8 mouse cellular contexts compared by ENCODE assay signal in genomic region chr12:75310766-75311165, GRCm38 (mm10). TPM values are rescaled to one million over a fixed set of nuclear protein-coding genes. Genes with fewer than 3 reads are reported as not detected.
A peak's percentile ranks its signal among the peaks of the same experiment; 100 is the strongest.
DNase-seq lines count a peak whose midpoint lies in the region; ATAC-seq lines count a peak whose summit lies in the region.
"Had no signal": no experiment of that assay in that cellular context is flagged by ENCODE, and none has a peak within 500 bp of the region (broad histone marks: within the 10 kb centered on the region; RNA-seq: fewer than 3 reads in every experiment).

No protein-coding gene starts in this region.

- H3K4me1 ChIP-seq in neural tube, embryonic 11.5 days (ENCODE audit: control insufficient read depth, insufficient read depth, low read length), result no peaks in the 10 kb centered on the region
- peaks cover 7% of the 10 kb centered on the region; the same call in 1 of the 2 replicates for H3K4me1 ChIP-seq in heart, embryonic 10.5 days

- no peaks in the 10 kb centered on the region for H3K9me3 ChIP-seq in neural tube, embryonic 11.5 days (ENCODE audit: control insufficient read depth, low read length)
- no peaks in the 10 kb centered on the region for H3K9me3 ChIP-seq in heart, embryonic 10.5 days

- no peaks in the 10 kb centered on the region for H3K27me3 ChIP-seq in neural tube, embryonic 11.5 days (ENCODE audit: control insufficient read depth, insufficient read depth, low read length)
- peaks cover 50% of the 10 kb centered on the region for H3K27me3 ChIP-seq in heart, embryonic 10.5 days (ENCODE audit: insufficient read depth, poor library complexity, severe bottlenecking)

- no peak overlapping the region for H3K9ac ChIP-seq in neural tube, embryonic 11.5 days (ENCODE audit: low read length)

- H3K36me3 ChIP-seq in neural tube, embryonic 11.5 days (ENCODE audit: control insufficient read depth, insufficient read depth, low read length), result no peaks in the 10 kb centered on the region
- H3K36me3 ChIP-seq in heart, embryonic 10.5 days, result no peaks in the 10 kb centered on the region

- ATAC-seq in neural tube, embryonic 11.5 days (ENCODE audit: insufficient read depth, low FRiP score, low TSS enrichment), result no peak
- ATAC-seq: Patski had no signal

- no peak overlapping the region for H3K4me3 ChIP-seq in neural tube, embryonic 11.5 days (ENCODE audit: low read depth, low read length)
- H3K4me3 ChIP-seq in heart, embryonic 10.5 days, result no peak overlapping the region

- no peak overlapping the region for H3K27ac ChIP-seq in neural tube, embryonic 11.5 days (ENCODE audit: low read depth, low read length)
- no peak overlapping the region for H3K27ac ChIP-seq in heart, embryonic 10.5 days

- whole genome bisulfite sequencing in neural tube, embryonic 11.5 days, result 78% methylated on average over 12 of the region's 12 CpGs
- WGBS in heart, embryonic 10.5 days, result 70% methylated on average over 12 of the region's 12 CpGs

- DNase-seq in neural tube, embryonic 11.5 days (ENCODE audit: low spot score), result peak; percentile 11
- no peak for DNase-seq in neural tube, embryonic 10.5 days (ENCODE audit: extremely low spot score, low spot score)
- peak; percentile 22 for DNase-seq in heart, embryonic 10.5 days (ENCODE audit: low spot score)
- DNase-seq in kidney, postnatal 4 days, result peak; percentile 7 to 28
- no peak for DNase-seq in cerebellum, adult 8-10 months
- DNase-seq in right cerebral cortex, postnatal 14 days, result no peak
- no peak for DNase-seq in adrenal gland, postnatal 25 days

- H3K4me2 ChIP-seq in neural tube, embryonic 11.5 days (ENCODE audit: low read depth), result no peak overlapping the region

RNA-seq across cellular contexts. Expression of gene Rhoj, which starts 2.6 kb away (rescaled TPM):
- polyA plus RNA-seq in neural tube, embryonic 11.5 days (2014; fragmentation: Nextera tagmentation; extraction: Ambion mirVana), result 32.0 and 37.5 TPM in 2 replicates
- polyA plus RNA-seq in heart, embryonic 10.5 days (2016; fragmentation: Nextera tagmentation; extraction: Ambion mirVana), result 26.0 and 29.0 TPM in 2 replicates
- total RNA-seq in adrenal gland, postnatal 25 days (2021), result 12.8 and 13.4 TPM in 2 replicates

Comparison
In these comparisons a context has a peak if more than half of its experiments do, and no peak if none do; other contexts are left out.
1. DNase-seq: peak in neural tube, embryonic 11.5 days (single experiment), heart, embryonic 10.5 days (single experiment) and kidney, postnatal 4 days (2 of 2); none in neural tube, embryonic 10.5 days (single experiment), cerebellum, adult 8-10 months (single experiment), right cerebral cortex, postnatal 14 days (single experiment) and adrenal gland, postnatal 25 days (single experiment).